Mouse (Mus musculus) liver (tissue): ENCODE measurements around the gene Ocm.
"Not testable (repeated sequence)": the region's sequence is repeated elsewhere in the genome, so short reads cannot be mapped to it uniquely, and the experiment has no call there.

Experiments
- DNase-seq: peaks from one replicate; pipeline ENCODE4 v3.0.0-alpha.2; 2020; ENCODE audit warnings: mixed read lengths

Ocm gene

GRCm38 (mm10) chr5:144026620-144027263 lies at the start of gene Ocm:
Ocm (minus strand) TSS chr5:144026670.
- DNase-seq: no peak

- no peak for DNase-seq
Observed at GRCm38 (mm10) chr5:144071249-144071648, 44.8 kb upstream of the Ocm start.

- DNase-seq: no peak
Observed at GRCm38 (mm10) chr5:144070064-144070463, 43.6 kb upstream of the Ocm start.

- no peak for DNase-seq
Observed at GRCm38 (mm10) chr5:144066036-144066435, 39.6 kb upstream of the Ocm start.

- no peak for DNase-seq
Observed at GRCm38 (mm10) chr5:144064093-144064492, 37.6 kb upstream of the Ocm start.

GRCm38 (mm10) chr5:144054340-144054739 lies 27.9 kb upstream of the Ocm start:
- DNase-seq: no peak

- DNase-seq: no peak
Observed at GRCm38 (mm10) chr5:144053450-144053849, 27.0 kb upstream of the Ocm start.

- peak; percentile 14 for DNase-seq
Observed at GRCm38 (mm10) chr5:144051268-144051667, 24.8 kb upstream of the Ocm start.

- DNase-seq: no peak
Observed at GRCm38 (mm10) chr5:144049881-144050280, 23.4 kb upstream of the Ocm start.

GRCm38 (mm10) chr5:144047324-144047723 lies 20.9 kb upstream of the Ocm start:
- DNase-seq: no peak

GRCm38 (mm10) chr5:144043166-144043565 lies 16.7 kb upstream of the Ocm start:
- no peak for DNase-seq

GRCm38 (mm10) chr5:144040720-144041364 lies 14.4 kb upstream of the Ocm start:
- DNase-seq: peak; percentile 72

GRCm38 (mm10) chr5:144039886-144040285 lies 13.4 kb upstream of the Ocm start:
- no peak for DNase-seq

- DNase-seq: peak; percentile 29
Observed at GRCm38 (mm10) chr5:144039156-144039675, 12.7 kb upstream of the Ocm start.

- DNase-seq: no peak
Observed at GRCm38 (mm10) chr5:144036952-144037351, 10.5 kb upstream of the Ocm start.

GRCm38 (mm10) chr5:144034567-144034966 lies 8.1 kb upstream of the Ocm start:
- no peak for DNase-seq

- no peak for DNase-seq
Observed at GRCm38 (mm10) chr5:144032491-144032890, 6.0 kb upstream of the Ocm start.

- no peak for DNase-seq
Observed at GRCm38 (mm10) chr5:144015845-144016244, 10.6 kb downstream of the Ocm start.

GRCm38 (mm10) chr5:144015312-144015650 lies 11.2 kb downstream of the Ocm start:
- peak; percentile 29 for DNase-seq

- DNase-seq: peak; percentile 86
Observed at GRCm38 (mm10) chr5:144014551-144015311, 11.7 kb downstream of the Ocm start, which contains the start of gene Ccz1. Ccz1 (minus strand) TSS chr5:144014877.

- not testable (repeated sequence) for DNase-seq
Observed at GRCm38 (mm10) chr5:144013366-144014134, 12.9 kb downstream of the Ocm start.

- DNase-seq: no peak
Observed at GRCm38 (mm10) chr5:144002461-144003192, 23.8 kb downstream of the Ocm start.
